Mouse (Mus musculus) E14TG2a.4 (cell line): ENCODE results near the gene Luc7l3.

Experiments
- CTCF ChIP-seq: conservative IDR thresholded peaks from 2 replicates; pipeline ENCODE4 v1.5.1; 2014; ENCODE audit warnings: low read length
- NANOG ChIP-seq: IDR thresholded peaks from 2 replicates; pipeline ENCODE4 v1.6.1; 2014; ENCODE audit warnings: borderline replicate concordance, low read length, mixed read lengths
- POU5F1 ChIP-seq: IDR thresholded peaks from 2 replicates; pipeline ENCODE4 v1.6.1; 2014; ENCODE audit warnings: low read length, borderline replicate concordance

- TF ChIP-seq CTCF (no peak), POU5F1 (no peak), NANOG (no peak)
These were observed 78.9 kb downstream of the Luc7l3 start for GRCm38 (mm10) chr11:94242760-94243421.
